Mouse (Mus musculus) heart, postnatal 0 days (tissue): ENCODE data around the gene Ap1m2. TPM values are rescaled to one million over a fixed set of nuclear protein-coding genes. Genes with fewer than 3 reads are reported as not detected.
"Not testable (repeated sequence)": the region's sequence is repeated elsewhere in the genome, so short reads cannot be mapped to it uniquely, and the experiment has no call there.

Experiments used
- ATAC-seq: fragments of 200-750 bp; cut with Nextera tagmentation; 2 replicates; pipeline ENCODE4 v1.8.0; 2017; ENCODE audit warnings: low read depth, moderate number of reproducible peaks, moderate library complexity; ENCODE audit not compliant: insufficient read depth
- DNase-seq: peaks from one replicate; pipeline ENCODE4 v3.0.0-alpha.2; 2016; ENCODE audit warnings: low spot score
- H3K27ac ChIP-seq: fragments of 300-500 bp; sonication (generic); 2 replicates; pipeline ENCODE4 v1.5.1; 2014; ENCODE audit warnings: low read depth, mild to moderate bottlenecking
- H3K27me3 ChIP-seq: fragments of 300-500 bp; sonication (generic); 2 replicates; pipeline ENCODE4 v1.6.1; 2014; ENCODE audit warnings: low read length, mixed read lengths; ENCODE audit not compliant: control insufficient read depth, insufficient read depth
- H3K36me3 ChIP-seq: fragments of 300-500 bp; sonication (generic); replicated peaks from 2 replicates; pipeline ENCODE4 v1.6.1; 2014; ENCODE audit warnings: low read length, mixed read lengths; ENCODE audit not compliant: control insufficient read depth, insufficient read depth
- H3K4me1 ChIP-seq: fragments of 300-500 bp; sonication (generic); 2 replicates; pipeline ENCODE4 v1.6.1; 2014; ENCODE audit warnings: antibody characterized with exemption; ENCODE audit not compliant: control insufficient read depth, insufficient read depth
- H3K4me2 ChIP-seq: fragments of 300-500 bp; sonication (generic); 2 replicates; pipeline ENCODE4 v1.6.1; 2014; ENCODE audit warnings: low read depth, mild to moderate bottlenecking, low read length, moderate library complexity
- H3K4me3 ChIP-seq: fragments of 300-500 bp; sonication (generic); 2 replicates; pipeline ENCODE4 v1.5.1; 2014; ENCODE audit warnings: low read depth, low read length
- H3K9ac ChIP-seq: fragments of 300-500 bp; sonication (generic); replicated peaks from 2 replicates; pipeline ENCODE4 v1.6.1; 2014; ENCODE audit warnings: low read depth, low read length, mixed read lengths
- H3K9me3 ChIP-seq: fragments of 300-500 bp; sonication (generic); replicated peaks from 2 replicates; pipeline ENCODE4 v1.6.1; 2016; ENCODE audit warnings: low read length; ENCODE audit not compliant: control insufficient read depth
- CTCF ChIP-seq: IDR thresholded peaks from 2 replicates; pipeline ENCODE4 v1.5.1; 2016; ENCODE audit warnings: antibody characterized with exemption, control low read depth, low read depth
- EP300 ChIP-seq: IDR thresholded peaks from 2 replicates; pipeline ENCODE4 v1.6.1; 2016; ENCODE audit warnings: antibody characterized with exemption, low read depth
- WGBS: fragments of 180-500 bp; shearing (Covaris S2); extraction: QIAGEN DNeasy Blood & Tissue Kit; methylation state at CpG from one replicate; pipeline ENCODE4 v1.1.7; 2014; 5-methylcytosine and 5-hydroxymethylcytosine counted together
- polyA plus RNA-seq: library from polyadenylated mRNA; unstranded; fragments of >200 nt; fragmentation: Nextera tagmentation; extraction: Ambion mirVana; gene quantifications from 2 replicates; pipeline ENCODE4 v1.2.1, GENCODE M21; 2015
- total RNA-seq: library from RNA; depleted of rRNA; stranded (reverse); fragments of >200 nt; gene quantifications from 2 replicates; pipeline ENCODE4 v1.2.3, GENCODE M21; 2014; ENCODE audit warnings: low replicate concordance

The Ap1m2 gene
- total and polyA plus RNA-seq, 2 experiments from 2014 or later: 0.57 TPM; not detected in 1

- Histone ChIP-seq H3K36me3 (no peaks in the 10 kb centered on the region), H3K4me2 (peak overlapping the region; percentile 2; the same call in 1 of the 2 replicates), H3K4me1 (peaks cover 31% of the 10 kb centered on the region), H3K9me3 (no peaks in the 10 kb centered on the region), H3K4me3 (no peak overlapping the region), H3K27ac (peak overlapping the region; percentile 68; the same call in 1 of the 2 replicates), H3K27me3 (no peaks in the 10 kb centered on the region), H3K9ac (no peak overlapping the region)
- ATAC-seq: no peak
- TF ChIP-seq EP300: no peak
- no peak for TF ChIP-seq CTCF
- 74% methylated on average over 3 of the region's 3 CpGs for WGBS
- DNase-seq: no peak
Observed at GRCm38 (mm10) chr9:21327569-21327968, 15.4 kb upstream of the Ap1m2 start.

- Histone ChIP-seq H3K4me3 (no peak overlapping the region), H3K9me3 (no peaks in the 10 kb centered on the region), H3K4me2 (no peak overlapping the region), H3K4me1 (peaks cover 21% of the 10 kb centered on the region), H3K36me3 (no peaks in the 10 kb centered on the region), H3K27me3 (no peaks in the 10 kb centered on the region), H3K9ac (no peak overlapping the region), H3K27ac (no peak overlapping the region)
- no peak for ATAC-seq
- no peak for DNase-seq
- 72% methylated on average over 11 of the region's 11 CpGs for WGBS
- no peak for TF ChIP-seq CTCF
- TF ChIP-seq EP300: no peak
Observed at GRCm38 (mm10) chr9:21324269-21324668, 12.1 kb upstream of the Ap1m2 start.

DNA sequence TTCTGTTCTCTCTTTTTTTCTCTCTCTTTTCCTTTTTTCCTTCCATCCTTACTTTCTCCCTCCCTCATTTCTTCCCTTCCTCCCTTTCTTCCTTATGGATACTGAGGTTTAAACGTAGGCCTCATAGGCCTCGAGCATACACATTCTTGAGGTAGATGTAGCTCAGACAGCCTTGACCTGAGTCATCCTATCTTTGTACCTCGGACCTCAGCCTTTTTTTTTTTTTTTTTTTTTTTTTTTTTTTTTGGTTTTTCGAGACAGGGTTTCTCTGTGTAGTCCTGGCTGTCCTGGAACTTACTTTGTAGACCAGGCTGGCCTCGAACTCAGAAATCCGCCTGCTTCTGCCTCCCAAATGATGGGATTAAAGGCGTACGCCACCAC is 10.8 kb upstream of the Ap1m2 start:
- not testable (repeated sequence) for H3K4me3 ChIP-seq, ATAC-seq, H3K9ac ChIP-seq, DNase-seq, H3K36me3 ChIP-seq, H3K4me2 ChIP-seq, H3K27ac ChIP-seq, H3K27me3 ChIP-seq, H3K9me3 ChIP-seq
- 85% methylated on average over 8 of the region's 8 CpGs for WGBS
- H3K4me1 ChIP-seq: peaks cover 16% of the 10 kb centered on the region

- no peaks in the 10 kb centered on the region for H3K9me3 ChIP-seq
- peak overlapping the region; percentile 85 for H3K4me3 ChIP-seq
- no peak for DNase-seq
- 57% methylated on average over 19 of the region's 19 CpGs for WGBS
- no peaks in the 10 kb centered on the region for H3K36me3 ChIP-seq
- ATAC-seq: no peak
- H3K4me2 ChIP-seq: peak overlapping the region; percentile 81
- peak overlapping the region; percentile 79 for H3K27ac ChIP-seq
- peaks cover 13% of the 10 kb centered on the region for H3K4me1 ChIP-seq
- H3K27me3 ChIP-seq: no peaks in the 10 kb centered on the region
- H3K9ac ChIP-seq: peak overlapping the region; percentile 71; the same call in 1 of the 2 replicates
- no peak for TF ChIP-seq EP300
- no peak for TF ChIP-seq CTCF
Observed at GRCm38 (mm10) chr9:21322211-21322916, 10.2 kb upstream of the Ap1m2 start.

- DNase-seq (no peak), ATAC-seq (no peak)
- peak overlapping the region; percentile 85 for H3K4me3 ChIP-seq
- H3K9me3 ChIP-seq: no peaks in the 10 kb centered on the region
- H3K27ac ChIP-seq: peak overlapping the region; percentile 79
- 7% methylated on average over 6 of the region's 6 CpGs for WGBS
- H3K4me2 ChIP-seq: peak overlapping the region; percentile 81
- peak overlapping the region; percentile 71 for H3K9ac ChIP-seq
- no peaks in the 10 kb centered on the region for H3K36me3 ChIP-seq
- TF ChIP-seq CTCF: no peak
- no peak for TF ChIP-seq EP300
- H3K27me3 ChIP-seq: no peaks in the 10 kb centered on the region
- peaks cover 11% of the 10 kb centered on the region for H3K4me1 ChIP-seq
Observed at GRCm38 (mm10) chr9:21321513-21321835, 9.3 kb upstream of the Ap1m2 start.
